Mouse (Mus musculus) CH12.LX (cell line): Measurements from ENCODE around the gene Ccdc84. TPM values are rescaled to one million over a fixed set of nuclear protein-coding genes. Genes with fewer than 3 reads are reported as not detected.
A peak's percentile ranks its signal among the peaks of the same experiment; 100 is the strongest.

Experiments used
- DNase-seq: peaks from one replicate; pipeline ENCODE4 v3.0.0-alpha.2; 2013; ENCODE audit errors: extremely low read depth
- H3K27ac ChIP-seq: 2 replicates; pipeline ENCODE4 v1.5.1; 2012; ENCODE audit warnings: low read depth, mild to moderate bottlenecking, control low read depth, moderate library complexity; ENCODE audit not compliant: insufficient read depth
- H3K27me3 ChIP-seq: replicated peaks from 2 replicates; pipeline ENCODE3; 2012; ENCODE audit warnings: inconsistent platforms
- H3K36me3 ChIP-seq, 2 experiments: replicated peaks in 1 of 2; 2 replicates each; pipeline versions ENCODE3 to v1.6.1; 2012; ENCODE audit warnings: inconsistent platforms in 1 of 2, low read length in 1 of 2, mild to moderate bottlenecking in 1 of 2, mixed read lengths in 1 of 2, moderate library complexity in 1 of 2; ENCODE audit not compliant: control insufficient read depth in 1 of 2, insufficient read depth in 1 of 2
- H3K4me1 ChIP-seq, 2 experiments: 2 replicates each; pipeline ENCODE4 v1.6.1; 2012; ENCODE audit warnings: inconsistent platforms in 1 of 2, moderate library complexity in 1 of 2; ENCODE audit not compliant: insufficient read depth in 2 of 2, control insufficient read depth in 1 of 2
- H3K4me2 ChIP-seq: 2 replicates; pipeline ENCODE4 v1.6.1; 2012; ENCODE audit warnings: low read depth, mild to moderate bottlenecking, control low read depth; ENCODE audit not compliant: poor library complexity, insufficient read depth, severe bottlenecking
- H3K4me3 ChIP-seq, 3 experiments: fragments of 150-350 bp in 1 of 3; sonication (generic) in 1 of 3; replicated peaks in 1 of 3; 2 replicates each; pipeline versions ENCODE3 to v1.5.1; 2011 to 2012; ENCODE audit warnings: low read depth in 2 of 3, low read length in 2 of 3, mild to moderate bottlenecking in 2 of 3, moderate library complexity in 2 of 3, control low read depth in 1 of 3, improper control_type of control experiment in 1 of 3, inconsistent platforms in 1 of 3, mixed read lengths in 1 of 3; ENCODE audit not compliant: poor library complexity in 1 of 3
- H3K79me2 ChIP-seq: replicated peaks from 2 replicates; pipeline ENCODE4 v1.6.1; 2012; ENCODE audit warnings: mild to moderate bottlenecking, moderate library complexity; ENCODE audit not compliant: control insufficient read depth, poor library complexity, insufficient read depth, severe bottlenecking; ENCODE audit errors: extremely low read depth
- H3K9ac ChIP-seq: 2 replicates; pipeline ENCODE4 v1.6.1; 2012; ENCODE audit warnings: low read depth, mild to moderate bottlenecking, control low read depth, moderate library complexity; ENCODE audit not compliant: insufficient read depth
- H3K9me3 ChIP-seq: replicated peaks from 2 replicates; pipeline ENCODE3; 2012; ENCODE audit warnings: low read length, inconsistent platforms, mixed read lengths
- BHLHE40 ChIP-seq: IDR thresholded peaks from 2 replicates; pipeline ENCODE4 v1.6.1; 2011; ENCODE audit warnings: mild to moderate bottlenecking, low read depth, low read length, improper control_type of control experiment
- CHD2 ChIP-seq: IDR thresholded peaks from 2 replicates; pipeline ENCODE4 v1.6.1; 2011; ENCODE audit warnings: low read length, improper control_type of control experiment
- CTCF ChIP-seq, 2 experiments: IDR thresholded peaks in 1 of 2; conservative IDR thresholded peaks in 1 of 2; 2 replicates each; pipeline ENCODE4 v1.5.1; 2011 to 2012; ENCODE audit warnings: low read depth in 2 of 2, low read length in 2 of 2, improper control_type of control experiment in 1 of 2, inconsistent platforms in 1 of 2, mild to moderate bottlenecking in 1 of 2, moderate library complexity in 1 of 2
- ELF1 ChIP-seq: IDR thresholded peaks from 2 replicates; pipeline ENCODE4 v1.6.1; 2014; ENCODE audit warnings: low read depth, mild to moderate bottlenecking, inconsistent platforms, low read length, improper control_type of control experiment
- EP300 ChIP-seq: IDR thresholded peaks from 2 replicates; pipeline ENCODE4 v1.6.1; 2011; ENCODE audit warnings: low read length, improper control_type of control experiment
- ETS1 ChIP-seq: conservative IDR thresholded peaks from 2 replicates; pipeline ENCODE4 v1.6.1; 2012; ENCODE audit warnings: low read depth, mild to moderate bottlenecking, inconsistent platforms, low read length, improper control_type of control experiment, moderate library complexity
- IRF4 ChIP-seq: IDR thresholded peaks from 2 replicates; pipeline ENCODE4 v1.6.1; 2014; ENCODE audit warnings: low read depth, mild to moderate bottlenecking, inconsistent platforms, low read length, improper control_type of control experiment
- KAT2A ChIP-seq: IDR thresholded peaks from 2 replicates; pipeline ENCODE4 v1.6.1; 2012; ENCODE audit warnings: low read length, improper control_type of control experiment, inconsistent platforms; ENCODE audit not compliant: insufficient replicate concordance
- MAFK ChIP-seq: IDR thresholded peaks from 2 replicates; pipeline ENCODE4 v1.6.1; 2011; ENCODE audit warnings: low read length, improper control_type of control experiment; ENCODE audit not compliant: insufficient replicate concordance
- MAX ChIP-seq: IDR thresholded peaks from 2 replicates; pipeline ENCODE4 v1.6.1; 2011; ENCODE audit warnings: low read length, improper control_type of control experiment
- MAZ ChIP-seq: IDR thresholded peaks from 2 replicates; pipeline ENCODE4 v1.6.1; 2012; ENCODE audit warnings: low read depth, mild to moderate bottlenecking, inconsistent platforms, low read length, improper control_type of control experiment, moderate library complexity
- MEF2A ChIP-seq: IDR thresholded peaks from 2 replicates; pipeline ENCODE4 v1.6.1; 2014; ENCODE audit warnings: low read depth, mild to moderate bottlenecking, inconsistent platforms, low read length, improper control_type of control experiment, borderline replicate concordance
- NELFE ChIP-seq: IDR thresholded peaks from 2 replicates; pipeline ENCODE4 v1.6.1; 2011; ENCODE audit warnings: low read depth, low read length, improper control_type of control experiment
- NRF1 ChIP-seq: IDR thresholded peaks from 2 replicates; pipeline ENCODE4 v1.6.1; 2014; ENCODE audit warnings: low read depth, mild to moderate bottlenecking, inconsistent platforms, low read length, improper control_type of control experiment, moderate library complexity
- POLR2A ChIP-seq: IDR thresholded peaks from 2 replicates; pipeline ENCODE4 v1.6.1; 2011; ENCODE audit warnings: low read depth, mild to moderate bottlenecking, improper control_type of control experiment, low read length
- POLR2AphosphoS2 ChIP-seq: IDR thresholded peaks from 2 replicates; pipeline ENCODE4 v1.6.1; 2011; ENCODE audit warnings: low read depth, low read length, improper control_type of control experiment
- RAD21 ChIP-seq: IDR thresholded peaks from 2 replicates; pipeline ENCODE4 v1.6.1; 2011; ENCODE audit warnings: low read depth, mild to moderate bottlenecking, low read length, improper control_type of control experiment, moderate library complexity
- RCOR1 ChIP-seq: conservative IDR thresholded peaks from 2 replicates; pipeline ENCODE4 v1.6.1; 2012; ENCODE audit warnings: low read depth, mild to moderate bottlenecking, inconsistent platforms, low read length, improper control_type of control experiment
- SIN3A ChIP-seq: IDR thresholded peaks from 2 replicates; pipeline ENCODE4 v1.6.1; 2012; ENCODE audit warnings: low read length, improper control_type of control experiment, inconsistent platforms
- SMC3 ChIP-seq: IDR thresholded peaks from 2 replicates; pipeline ENCODE4 v1.6.1; 2011; ENCODE audit warnings: low read depth, low read length, improper control_type of control experiment
- USF1 ChIP-seq: IDR thresholded peaks from 2 replicates; pipeline ENCODE4 v1.6.1; 2014; ENCODE audit warnings: low read depth, mild to moderate bottlenecking, inconsistent platforms, low read length, improper control_type of control experiment
- USF2 ChIP-seq: conservative IDR thresholded peaks from 2 replicates; pipeline ENCODE4 v1.6.1; 2011; ENCODE audit warnings: low read depth, low read length, improper control_type of control experiment
- ZC3H11A ChIP-seq: IDR thresholded peaks from 2 replicates; pipeline ENCODE4 v1.6.1; 2012; ENCODE audit warnings: low read depth, mild to moderate bottlenecking, inconsistent platforms, low read length, improper control_type of control experiment
- ZKSCAN1 ChIP-seq: IDR thresholded peaks from 2 replicates; pipeline ENCODE4 v1.6.1; 2012; ENCODE audit warnings: low read depth, inconsistent platforms, low read length, improper control_type of control experiment, borderline replicate concordance
- dilution Hi-C: fragments of 300-500 bp; cut with MboI; formaldehyde crosslinking; loops from 2 replicates; pipeline ENCODE4 v1.14.3; 2020; ENCODE audit warnings: low sequenced_read_pairs; ENCODE audit not compliant: extremely low pct_unique_long_range_greater_than_20kb, extremely low pct_ligation_motif_present
- in situ Hi-C: fragments of 300-500 bp; cut with MboI; formaldehyde crosslinking; loops from 3 replicates; pipeline ENCODE4 v1.14.3; 2019; ENCODE audit warnings: low sequenced_read_pairs, low pct_ligation_motif_present, low pct_unique_long_range_greater_than_20kb, mixed read lengths
- polyA plus RNA-seq: library from polyadenylated mRNA; unstranded; fragments of >175 nt; gene quantifications from 2 replicates; pipeline ENCODE4 v1.2.1, GENCODE M21; 2012; ENCODE audit warnings: low read depth; ENCODE audit not compliant: insufficient read length
- total RNA-seq, 2 experiments: library from RNA; depleted of rRNA; stranded (reverse); fragments of 300-350 nt in 1 of 2; fragments of >200 nt in 1 of 2; gene quantifications; 2 replicates each; pipeline ENCODE4 v1.2.3; 2012 to 2014

The Ccdc84 gene
- total and polyA plus RNA-seq, 3 experiments: 18.3 to 25.4 (median 21.7) TPM

DNA sequence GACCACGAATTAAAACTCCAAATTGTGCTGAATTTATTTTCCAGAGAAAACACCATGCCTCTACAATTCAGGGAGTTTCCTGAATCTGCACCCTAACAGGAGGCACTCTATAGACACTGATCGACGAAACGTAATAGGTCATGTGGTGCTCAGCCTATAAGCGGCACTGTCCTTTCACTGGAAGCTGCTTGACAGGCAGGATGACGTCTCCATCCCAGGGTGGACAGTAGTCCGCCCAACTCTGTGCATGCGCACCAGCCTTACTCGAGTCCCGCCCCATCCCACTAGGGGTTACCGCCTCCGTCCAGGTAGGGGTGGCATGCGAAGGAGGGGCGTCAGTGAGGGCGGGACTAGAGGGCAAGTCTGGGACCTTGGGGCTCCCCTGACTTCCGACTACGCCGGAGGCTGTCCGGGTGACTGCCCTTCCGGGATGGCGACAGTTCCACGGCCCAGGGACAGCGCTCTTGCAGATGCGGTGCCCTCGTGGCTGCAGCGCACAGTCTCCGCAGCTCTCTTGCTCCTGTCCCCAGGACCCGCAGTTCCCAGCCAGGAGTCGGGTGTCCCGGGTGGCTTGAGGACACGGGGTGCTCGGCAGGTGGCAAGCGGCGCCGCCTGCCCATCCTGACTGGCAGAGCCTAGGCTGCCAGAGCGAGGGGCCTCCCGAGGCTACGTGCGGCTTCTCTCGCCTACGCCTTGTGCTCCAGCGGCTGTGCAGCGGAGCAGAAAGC, 21.5 kb downstream of the Ccdc84 start, which contains the start of gene Slc37a4 (continued):
- peak; percentile 89 for TF ChIP-seq USF1
- peak; percentile 72 for TF ChIP-seq MAX
- TF ChIP-seq ZC3H11A: no peak
- peak; percentile 69; the same call in 1 of the 2 replicates for TF ChIP-seq POLR2AphosphoS2
- TF ChIP-seq BHLHE40: no peak
- TF ChIP-seq MAZ: no peak
- peak; percentile 89 for TF ChIP-seq POLR2A
- no peak for TF ChIP-seq KAT2A
- TF ChIP-seq ETS1: 0 out of 2 replicates have a peak, but pooled peaks have one; percentile 23
- peak; percentile 92 for TF ChIP-seq ELF1
- TF ChIP-seq NELFE: peak; percentile 85
- peak; percentile 60; the same call in 1 of the 2 replicates for TF ChIP-seq MEF2A
- no peak for TF ChIP-seq EP300
- TF ChIP-seq SMC3: no peak
- no peak for TF ChIP-seq RCOR1
- peak; percentile 68 for TF ChIP-seq SIN3A

DNA sequence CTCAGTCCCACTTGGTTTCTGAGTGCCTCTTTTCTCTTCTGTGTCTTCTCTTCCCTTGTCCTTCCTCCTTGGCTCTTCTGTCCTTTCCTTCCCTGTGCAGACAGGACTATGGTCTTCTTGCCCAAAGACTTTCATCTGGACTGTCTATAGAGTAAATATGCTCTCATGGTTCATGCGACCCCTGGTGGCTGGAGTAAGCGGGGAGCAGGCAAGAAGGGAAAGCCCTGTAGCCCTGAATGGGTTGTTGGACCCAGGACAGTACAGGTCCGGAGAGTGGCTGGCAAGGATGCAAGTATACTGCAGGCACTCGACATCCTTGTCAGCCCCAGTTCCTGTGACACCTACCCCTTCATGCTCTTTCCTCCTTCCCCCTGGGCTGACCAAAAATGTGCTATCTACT, 26.9 kb downstream of the Ccdc84 start:
- in situ Hi-C loops: no loop called here
- no peak overlapping the region for H3K4me2 ChIP-seq
- no peak overlapping the region for H3K27ac ChIP-seq
- no peak overlapping the region for H3K9ac ChIP-seq
- no peaks in the 10 kb centered on the region for H3K79me2 ChIP-seq
- no peak for TF ChIP-seq ZC3H11A
- TF ChIP-seq SMC3: peak; percentile 69
- TF ChIP-seq CTCF (conservative IDR thresholded peaks at IDR 0.05 in 1 of 2, IDR thresholded peaks at IDR 0.05 in 1 of 2; ENCODE audit: low read depth in 2 of 2, low read length in 2 of 2): peak; percentile 72 to 75
- peak; percentile 21 for TF ChIP-seq RAD21
- TF ChIP-seq, all 38 proteins: peak for 3
- no peaks in the 10 kb centered on the region for H3K27me3 ChIP-seq
- peak; percentile 61 for DNase-seq
- dilution Hi-C loops: no loop called here
- H3K9me3 ChIP-seq: no peaks in the 10 kb centered on the region
- peaks cover 2 to 24% of the 10 kb centered on the region in 2 experiments; a peak in 3 of 4 replicates for H3K4me1 ChIP-seq
- H3K36me3 ChIP-seq: peaks cover 45 to 64% of the 10 kb centered on the region in 2 experiments
- H3K4me3 ChIP-seq: no peak overlapping the region

DNA sequence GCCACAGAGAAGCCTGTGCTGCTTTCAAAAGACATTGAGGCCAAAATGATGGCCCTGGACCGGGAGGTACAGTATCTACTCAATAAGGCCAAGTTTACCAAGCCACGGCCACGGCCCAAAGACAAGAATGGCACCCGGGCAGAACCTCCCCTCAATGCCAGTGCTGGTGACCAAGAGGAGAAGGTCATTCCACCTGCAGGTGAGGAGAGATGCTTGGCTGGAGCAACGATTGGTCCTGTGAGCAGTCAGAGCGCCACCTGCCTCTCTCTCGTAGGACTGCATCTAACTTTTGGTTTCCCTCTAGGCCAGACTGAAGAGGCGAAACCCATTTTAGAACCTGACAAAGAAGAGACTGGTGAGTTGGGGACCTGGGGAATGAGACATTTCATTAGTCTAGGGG, 29.1 kb downstream of the Ccdc84 start:
- H3K4me3 ChIP-seq: no peak overlapping the region
- no peak overlapping the region for H3K4me2 ChIP-seq
- dilution Hi-C loops (no loop called here), in situ Hi-C loops (no loop called here)
- peaks cover 0 to 6% of the 10 kb centered on the region in 2 experiments; a peak in 1 of 4 replicates for H3K4me1 ChIP-seq
- DNase-seq: peak; percentile 61
- no peaks in the 10 kb centered on the region for H3K9me3 ChIP-seq
- no peak overlapping the region for H3K9ac ChIP-seq
- no peaks in the 10 kb centered on the region for H3K27me3 ChIP-seq
- TF ChIP-seq RAD21 (peak; percentile 44), ZKSCAN1 (no peak), USF2 (no peak), MAZ (no peak), MAX (no peak), NRF1 (no peak), ELF1 (no peak), MEF2A (no peak), CTCF (conservative IDR thresholded peaks at IDR 0.05 in 1 of 2, IDR thresholded peaks at IDR 0.05 in 1 of 2; ENCODE audit: low read depth in 2 of 2, low read length in 2 of 2) (peak; percentile 48 to 76), POLR2A (no peak), SMC3 (peak; percentile 55), CHD2 (no peak), ZC3H11A (no peak), BHLHE40 (no peak), MAFK (no peak), IRF4 (no peak), USF1 (no peak)
- H3K79me2 ChIP-seq: no peaks in the 10 kb centered on the region
- peaks cover 66 to 86% of the 10 kb centered on the region in 2 experiments for H3K36me3 ChIP-seq
- H3K27ac ChIP-seq: no peak overlapping the region
